Mouse (Mus musculus) liver, embryonic 14.5 days (tissue): ENCODE results near the gene Cd93. TPM values are rescaled to one million over a fixed set of nuclear protein-coding genes. Genes with fewer than 3 reads are reported as not detected.
A peak's percentile ranks its signal among the peaks of the same experiment; 100 is the strongest.

Experiments used
- ATAC-seq: fragments of 200-750 bp; cut with Nextera tagmentation; 2 replicates; pipeline ENCODE4 v1.8.0; 2017; ENCODE audit warnings: moderate number of reproducible peaks, mild to moderate bottlenecking, moderate library complexity; ENCODE audit not compliant: insufficient read depth
- DNase-seq, 3 experiments: peaks; one replicate each; pipeline ENCODE4 v3.0.0-alpha.2; 2012 to 2013; ENCODE audit warnings: low read depth in 3 of 3, low spot score in 3 of 3
- H3K27ac ChIP-seq: fragments of 300-500 bp; sonication (generic); 2 replicates; pipeline ENCODE4 v1.5.1; 2014; ENCODE audit warnings: moderate library complexity, mild to moderate bottlenecking, control low read depth, inconsistent platforms
- H3K27me3 ChIP-seq: fragments of 300-500 bp; sonication (generic); 2 replicates; pipeline ENCODE4 v1.6.1; 2014; ENCODE audit warnings: mild to moderate bottlenecking, low read length, moderate library complexity; ENCODE audit not compliant: control insufficient read depth, insufficient read depth
- H3K36me3 ChIP-seq: fragments of 300-500 bp; sonication (generic); replicated peaks from 2 replicates; pipeline ENCODE4 v1.6.1; 2014; ENCODE audit warnings: low read depth; ENCODE audit not compliant: control insufficient read depth, insufficient read depth
- H3K4me1 ChIP-seq, 2 experiments: fragments of 200-500 bp in 1 of 2; fragments of 300-500 bp in 1 of 2; sonication (generic) in 1 of 2; replicated peaks; 2 replicates each; pipeline ENCODE4 v1.6.1; 2012 to 2014; ENCODE audit warnings: antibody characterized with exemption in 1 of 2, inconsistent platforms in 1 of 2, low read length in 1 of 2; ENCODE audit not compliant: control insufficient read depth in 2 of 2, insufficient read depth in 2 of 2
- H3K4me2 ChIP-seq: fragments of 300-500 bp; sonication (generic); 2 replicates; pipeline ENCODE4 v1.6.1; 2014; ENCODE audit warnings: low read depth, mild to moderate bottlenecking, control low read depth, moderate library complexity
- H3K4me3 ChIP-seq, 2 experiments: fragments of 200-500 bp in 1 of 2; fragments of 300-500 bp in 1 of 2; sonication (generic) in 1 of 2; 2 replicates each; pipeline ENCODE4 v1.5.1; 2012 to 2014; ENCODE audit warnings: low read depth in 2 of 2, low read length in 2 of 2, mild to moderate bottlenecking in 2 of 2, control low read depth in 1 of 2, inconsistent platforms in 1 of 2, moderate library complexity in 1 of 2; ENCODE audit not compliant: insufficient read depth in 1 of 2
- H3K9ac ChIP-seq: fragments of 300-500 bp; sonication (generic); replicated peaks from 2 replicates; pipeline ENCODE4 v1.6.1; 2014; ENCODE audit warnings: mild to moderate bottlenecking, control low read depth, moderate library complexity
- H3K9me3 ChIP-seq: fragments of 300-500 bp; sonication (generic); 2 replicates; pipeline ENCODE4 v1.6.1; 2016; ENCODE audit warnings: low read length, mixed read lengths; ENCODE audit not compliant: control insufficient read depth
- CTCF ChIP-seq: IDR thresholded peaks from 2 replicates; pipeline ENCODE4 v1.5.1; 2016; ENCODE audit warnings: antibody characterized with exemption, low read depth, control low read depth
- EP300 ChIP-seq: IDR thresholded peaks from 2 replicates; pipeline ENCODE4 v1.6.1; 2016; ENCODE audit warnings: antibody characterized with exemption, low read depth
- WGBS: fragments of 180-500 bp; shearing (Covaris S2); extraction: QIAGEN DNeasy Blood & Tissue Kit; methylation state at CpG from one replicate; pipeline ENCODE4 v1.1.7; 2014; ENCODE audit not compliant: insufficient replicate concordance; 5-methylcytosine and 5-hydroxymethylcytosine counted together
- polyA plus RNA-seq, 2 experiments: library from polyadenylated mRNA; depleted of rRNA in 1 of 2; stranded (reverse) in 1 of 2; unstranded in 1 of 2; fragments of >200 nt; fragmentation: Nextera tagmentation in 1 of 2; extraction: Ambion mirVana in 1 of 2; gene quantifications; 2 replicates each; pipeline versions ENCODE4 v1.2.1 to v1.2.3; 2012 to 2014

Gene Cd93
- polyA plus RNA-seq, 2 experiments: 1.5 to 1.8 TPM

- no peak for DNase-seq
- no peaks in the 10 kb centered on the region for H3K36me3 ChIP-seq
- ATAC-seq: no peak
- H3K27me3 ChIP-seq: no peaks in the 10 kb centered on the region
- no peak overlapping the region for H3K4me3 ChIP-seq
- H3K9ac ChIP-seq: no peak overlapping the region
- no peak overlapping the region for H3K27ac ChIP-seq
- TF ChIP-seq CTCF (no peak), EP300 (no peak)
- 0 out of 4 replicates have a peak, but pooled peaks cover 0 to 5% of the 10 kb centered on the region in 2 experiments for H3K4me1 ChIP-seq
- H3K4me2 ChIP-seq: no peak overlapping the region
- 46% methylated on average over 1 of the region's 1 CpGs for WGBS
- H3K9me3 ChIP-seq: no peaks in the 10 kb centered on the region
Observed at GRCm38 (mm10) chr2:148444472-148444871, 1.1 kb upstream of the Cd93 start.

GRCm38 (mm10) chr2:148442710-148443109 lies 653 bp downstream of the Cd93 start:
- H3K4me1 ChIP-seq: 0 out of 4 replicates have a peak, but pooled peaks cover 0 to 5% of the 10 kb centered on the region in 2 experiments
- TF ChIP-seq CTCF: no peak
- TF ChIP-seq EP300: no peak
- H3K9me3 ChIP-seq: no peaks in the 10 kb centered on the region
- DNase-seq (no peak), ATAC-seq (no peak)
- peak overlapping the region; percentile 23; the same call in 1 of the 2 replicates for H3K4me2 ChIP-seq
- no peaks in the 10 kb centered on the region for H3K27me3 ChIP-seq
- H3K9ac ChIP-seq: no peak overlapping the region
- 40% methylated on average over 4 of the region's 4 CpGs for WGBS
- H3K36me3 ChIP-seq: no peaks in the 10 kb centered on the region
- H3K27ac ChIP-seq: no peak overlapping the region
- peak overlapping the region; percentile 10 to 13; a peak in 2 of 4 replicates for H3K4me3 ChIP-seq

- no peak overlapping the region for H3K9ac ChIP-seq
- H3K36me3 ChIP-seq: no peaks in the 10 kb centered on the region
- no peaks in the 10 kb centered on the region for H3K27me3 ChIP-seq
- H3K4me3 ChIP-seq: peak overlapping the region in 1 of 2 experiments; percentile 19; a peak in 2 of 4 replicates
- 0 out of 4 replicates have a peak, but pooled peaks cover 0 to 5% of the 10 kb centered on the region in 2 experiments for H3K4me1 ChIP-seq
- no peak for ATAC-seq
- WGBS: 56% methylated on average over 4 of the region's 4 CpGs
- H3K4me2 ChIP-seq: no peak overlapping the region
- no peak overlapping the region for H3K27ac ChIP-seq
- H3K9me3 ChIP-seq: no peaks in the 10 kb centered on the region
- TF ChIP-seq EP300 (no peak), CTCF (no peak)
- no peak for DNase-seq
Observed at GRCm38 (mm10) chr2:148442172-148442571, 1.2 kb downstream of the Cd93 start.

- Histone ChIP-seq H3K36me3 (no peaks in the 10 kb centered on the region), H3K27ac (no peak overlapping the region), H3K4me3 (peak overlapping the region in 1 of 2 experiments; percentile 19; a peak in 2 of 4 replicates), H3K9ac (no peak overlapping the region), H3K4me2 (no peak overlapping the region), H3K4me1 (0 out of 4 replicates have a peak, but pooled peaks cover 0 to 5% of the 10 kb centered on the region in 2 experiments), H3K9me3 (no peaks in the 10 kb centered on the region), H3K27me3 (no peaks in the 10 kb centered on the region)
- DNase-seq: no peak
- no peak for ATAC-seq
- WGBS: 51% methylated on average over 10 of the region's 10 CpGs
- no peak for TF ChIP-seq CTCF
- TF ChIP-seq EP300: no peak
Observed at GRCm38 (mm10) chr2:148441421-148441820, 1.9 kb downstream of the Cd93 start.

- Histone ChIP-seq H3K4me2 (0 out of 2 replicates have a peak overlapping the region, but pooled peaks have one; percentile 18), H3K9me3 (no peaks in the 10 kb centered on the region), H3K4me1 (0 out of 4 replicates have a peak, but pooled peaks cover 0 to 5% of the 10 kb centered on the region in 2 experiments), H3K27ac (no peak overlapping the region), H3K4me3 (no peak overlapping the region), H3K27me3 (no peaks in the 10 kb centered on the region), H3K36me3 (no peaks in the 10 kb centered on the region), H3K9ac (no peak overlapping the region)
- 35% methylated on average over 3 of the region's 3 CpGs for WGBS
- ATAC-seq (no peak), DNase-seq (no peak)
- TF ChIP-seq CTCF (no peak), EP300 (no peak)
Observed at GRCm38 (mm10) chr2:148439691-148440276, 3.6 kb downstream of the Cd93 start.
